Mouse (Mus musculus) monocyte, adult 5-6 weeks (primary cell): ENCODE data around the gene Gm20661. TPM values are rescaled to one million over a fixed set of nuclear protein-coding genes. Genes with fewer than 3 reads are reported as not detected.

ENCODE experiments used
- total RNA-seq: library from RNA; stranded (forward); fragments of 200-1000, 200-491, 200-594 nt; gene quantifications from 3 replicates; pipeline ENCODE4 v1.2.3, GENCODE M21; 2017

Gm20661 gene
- total RNA-seq, 1 experiment from 2014 or later: not detected

Other genes with a start within 250 kb of the Gm20661 start
- 339 to 489 TPM (median 412 TPM) in 3 replicates for gene Rbm5, start 212.1 kb upstream of the Gm20661 start, total RNA-seq
- 166 to 202 TPM (median 177 TPM) in 3 replicates for gene Rbm6, start 109.8 kb upstream of the Gm20661 start, total RNA-seq
- 13.0 to 22.8 TPM (median 16.4 TPM) in 3 replicates for gene Mon1a, start 94.9 kb upstream of the Gm20661 start, total RNA-seq
- 0.29 to 3.2 TPM (median 1.6 TPM) in 3 replicates for gene Mst1r, start 76.2 kb upstream of the Gm20661 start, total RNA-seq
- gene Actl11, start 54.6 kb upstream of the Gm20661 start, total RNA-seq: 0.19 TPM in 1 of 3 replicates, not detected in the others
- not detected in 3 replicates for gene Camkv, start 47.4 kb upstream of the Gm20661 start, total RNA-seq
- 1.5 to 1.8 TPM (median 1.6 TPM) in 3 replicates for gene Traip, start 32.9 kb upstream of the Gm20661 start, total RNA-seq
- 40.1 to 97.0 TPM (median 50.1 TPM) in 3 replicates for gene Uba7, start 7.6 kb upstream of the Gm20661 start, total RNA-seq
- gene Inka1, start 2.8 kb downstream of the Gm20661 start, total RNA-seq: 3.7 to 14.4 TPM (median 10.5 TPM) in 3 replicates
- 2.8 TPM in 1 of 3 replicates, not detected in the others for gene Cdhr4, start 9.4 kb downstream of the Gm20661 start, total RNA-seq
- gene Gm20662, start 13.3 kb downstream of the Gm20661 start, total RNA-seq: 1.5 to 2.6 TPM in 2 of 3 replicates, not detected in the other
- gene Ip6k1, start 19.4 kb downstream of the Gm20661 start, total RNA-seq: 47.0 to 167 TPM (median 102 TPM) in 3 replicates
- gene Gmppb, start 66.2 kb downstream of the Gm20661 start, total RNA-seq: 4.5 to 19.8 TPM (median 15.8 TPM) in 3 replicates
- gene Amigo3, start 70.1 kb downstream of the Gm20661 start, total RNA-seq: 2.5 to 3.5 TPM in 2 of 3 replicates, not detected in the other
- gene Mst1, start 97.4 kb downstream of the Gm20661 start, total RNA-seq: not detected in 3 replicates
- gene Rnf123, start 100.3 kb downstream of the Gm20661 start, total RNA-seq: 21.5 to 53.5 TPM (median 30.5 TPM) in 3 replicates
- gene Apeh, start 111.5 kb downstream of the Gm20661 start, total RNA-seq: 63.3 to 124 TPM (median 97.2 TPM) in 3 replicates
- gene Bsn, start 207.3 kb downstream of the Gm20661 start, total RNA-seq: under 0.01 to 1.2 TPM in 2 of 3 replicates, not detected in the other